Mouse (Mus musculus): ENCODE results near the gene Ahnak.
"Not testable (repeated sequence)": the region's sequence is repeated elsewhere in the genome, so short reads cannot be mapped to it uniquely, and the experiment has no call there.

The Ahnak gene

DNA sequence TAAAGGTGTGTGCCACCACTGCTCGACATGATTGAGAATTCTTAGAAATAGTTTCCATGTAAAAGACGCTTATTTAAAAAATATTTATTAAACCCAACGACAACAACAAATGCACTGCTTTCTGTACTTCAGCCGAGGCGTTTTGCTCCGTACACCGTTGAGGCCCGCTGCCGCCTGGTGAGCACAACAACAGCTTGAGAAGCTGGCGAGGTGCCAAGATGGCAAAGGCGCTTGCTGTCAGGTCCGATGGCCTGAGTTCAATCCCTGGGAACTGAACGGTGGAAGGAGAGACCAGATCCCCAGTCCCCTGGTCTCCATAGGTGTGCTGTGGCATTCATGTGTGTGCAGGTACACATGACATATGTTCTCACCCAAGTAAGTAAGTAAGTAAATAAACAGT lies 108.4 kb downstream of the Ahnak start:
- no peak for DNase-seq (ENCODE audit: low read depth)

DNA sequence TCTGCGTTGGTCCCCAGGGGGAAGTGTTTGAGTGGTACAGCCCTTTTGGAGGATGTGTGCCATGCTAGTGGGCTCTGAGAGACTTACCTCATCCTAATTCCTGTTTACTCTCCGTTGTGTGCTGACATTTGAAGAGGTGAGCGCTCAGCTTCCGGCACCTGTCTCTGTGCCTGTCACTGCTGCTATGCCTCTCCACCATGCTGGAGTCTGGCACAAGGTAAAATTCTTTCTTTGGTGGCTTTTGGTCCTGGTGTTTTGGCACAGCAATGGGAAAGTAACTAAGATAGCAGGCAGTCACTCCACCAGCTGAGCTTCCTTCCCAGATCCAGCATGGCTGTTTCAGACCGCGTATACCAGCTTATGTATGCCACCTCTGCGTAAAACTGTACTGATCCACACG lies 110.7 kb downstream of the Ahnak start:
- DNase-seq (ENCODE audit: low read depth) = no peak

DNA sequence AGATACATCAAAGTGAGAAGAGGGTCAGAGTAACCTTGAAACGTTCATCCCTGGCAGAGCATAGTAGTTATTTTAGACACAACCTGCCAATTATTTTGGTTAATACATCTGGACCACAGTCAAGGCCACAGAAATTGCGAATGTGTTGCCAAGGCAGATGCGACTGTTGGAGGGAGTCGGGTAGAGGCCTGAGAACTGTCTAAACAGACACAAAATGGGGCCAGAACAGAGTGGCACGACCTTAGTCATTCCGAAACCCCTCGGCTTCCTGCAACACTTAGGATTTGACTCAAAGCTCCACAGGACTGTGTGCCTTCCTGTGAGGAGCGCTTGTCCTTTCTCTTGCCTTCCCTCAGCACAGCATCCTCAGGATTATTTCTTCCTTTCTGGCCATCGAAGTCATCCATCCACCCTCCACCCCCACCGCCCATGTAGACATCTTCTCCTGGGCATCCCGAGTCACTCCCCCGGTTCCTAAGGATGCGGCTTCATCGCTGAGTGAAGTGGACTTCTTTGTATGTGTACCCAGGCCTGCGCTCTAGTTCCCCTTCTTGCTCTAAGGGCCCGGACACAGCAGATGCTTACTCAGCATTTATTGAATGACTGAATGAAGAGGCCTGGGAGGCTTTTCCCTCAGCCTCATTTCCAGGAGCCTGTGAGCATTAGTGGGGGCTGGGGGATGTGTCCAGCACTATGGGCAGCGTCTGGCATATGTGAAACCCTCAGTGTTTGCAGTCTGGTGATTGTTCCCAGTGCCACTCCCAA lies 111.4 kb downstream of the Ahnak start:
- no peak for DNase-seq (ENCODE audit: low read depth)

DNA sequence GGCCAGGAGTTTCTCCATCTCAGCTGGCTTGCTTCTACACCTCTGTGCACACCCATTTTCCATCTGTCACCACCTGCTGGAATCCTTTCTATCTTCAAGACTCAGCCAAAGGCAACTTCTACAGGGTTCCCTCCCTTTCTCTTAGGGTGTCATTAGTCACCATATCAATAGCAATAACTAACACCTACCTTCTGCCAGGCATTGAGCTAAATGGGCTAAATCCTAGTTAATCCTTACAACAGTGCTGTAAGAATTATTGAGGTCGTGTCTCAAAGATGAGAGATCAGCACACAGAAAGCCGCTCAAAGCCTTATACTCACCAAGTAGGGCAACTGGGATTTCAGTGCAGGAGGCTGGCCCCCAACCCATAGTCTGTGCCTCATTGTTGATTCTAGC lies 112.0 kb downstream of the Ahnak start:
- no peak for DNase-seq (ENCODE audit: low read depth)

DNA sequence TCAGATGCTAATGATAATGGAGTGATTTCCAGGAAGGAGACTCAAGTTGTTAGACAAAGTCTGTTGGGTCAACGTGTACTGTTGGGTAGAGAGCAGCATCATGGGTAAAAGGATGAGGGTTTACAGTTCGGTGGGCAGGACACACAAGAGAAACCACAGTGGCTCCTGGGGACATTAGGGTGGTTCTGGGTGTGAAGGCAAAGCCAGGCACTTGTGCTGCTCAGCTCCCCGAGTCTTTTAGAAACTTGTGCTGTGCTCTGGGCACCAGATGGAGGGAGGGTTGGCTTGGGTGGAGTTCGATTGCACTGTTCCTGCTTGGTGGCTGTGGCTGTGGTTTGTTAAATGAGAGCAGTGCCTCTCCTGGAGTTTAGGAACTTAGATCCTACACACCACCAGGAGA lies 114.9 kb downstream of the Ahnak start:
- no peak for DNase-seq (ENCODE audit: low read depth)

DNA sequence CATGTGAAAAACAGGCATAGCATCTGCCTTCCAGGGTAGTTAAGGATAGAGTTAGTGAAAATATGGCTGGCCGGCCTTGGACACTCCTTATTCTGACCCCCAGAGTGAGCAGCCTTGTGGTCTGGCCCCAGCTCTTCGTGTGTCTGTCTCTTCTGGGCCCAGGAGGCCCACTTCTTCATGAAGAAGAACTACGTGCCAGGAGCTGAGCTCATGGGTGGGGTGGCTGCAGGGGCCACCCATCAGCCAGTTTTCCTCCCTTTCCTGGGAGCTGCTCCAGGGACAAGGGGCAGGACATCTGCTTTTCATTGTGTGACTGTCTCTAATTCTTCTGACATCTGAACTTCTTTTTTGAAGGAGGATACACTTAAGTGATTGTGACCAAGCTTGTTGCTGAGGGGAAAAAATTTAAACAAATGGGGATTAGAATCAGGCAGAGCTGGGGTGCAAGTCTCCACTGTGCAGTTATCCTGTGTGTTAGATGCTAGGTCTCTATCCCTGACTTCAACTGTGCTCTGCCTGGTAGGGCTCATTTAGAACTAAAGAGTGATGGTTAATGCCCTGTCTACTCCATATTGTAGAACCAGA lies 116.1 kb downstream of the Ahnak start:
- no peak for DNase-seq (ENCODE audit: low read depth)

DNA sequence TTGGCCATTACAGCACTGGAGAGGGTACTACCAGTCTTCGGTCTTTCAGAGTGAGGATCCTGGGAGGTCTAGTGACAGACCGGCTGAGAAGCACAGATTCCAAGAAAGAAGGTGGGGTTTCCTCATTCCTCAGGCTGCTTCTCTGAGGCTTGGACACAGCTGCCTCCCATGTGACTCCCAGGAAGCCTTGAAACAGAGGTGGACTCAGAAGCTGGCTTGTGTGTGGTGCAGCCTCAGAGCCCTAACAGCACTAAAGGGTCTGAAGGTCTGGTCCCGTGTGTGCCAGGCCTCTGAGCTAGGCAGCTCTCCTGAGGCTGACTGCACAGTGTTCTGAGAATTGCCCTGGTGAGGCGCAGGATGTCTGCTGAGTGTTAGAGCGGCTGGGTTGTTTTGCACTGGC lies 117.0 kb downstream of the Ahnak start:
- no peak for DNase-seq (ENCODE audit: low read depth)

DNA sequence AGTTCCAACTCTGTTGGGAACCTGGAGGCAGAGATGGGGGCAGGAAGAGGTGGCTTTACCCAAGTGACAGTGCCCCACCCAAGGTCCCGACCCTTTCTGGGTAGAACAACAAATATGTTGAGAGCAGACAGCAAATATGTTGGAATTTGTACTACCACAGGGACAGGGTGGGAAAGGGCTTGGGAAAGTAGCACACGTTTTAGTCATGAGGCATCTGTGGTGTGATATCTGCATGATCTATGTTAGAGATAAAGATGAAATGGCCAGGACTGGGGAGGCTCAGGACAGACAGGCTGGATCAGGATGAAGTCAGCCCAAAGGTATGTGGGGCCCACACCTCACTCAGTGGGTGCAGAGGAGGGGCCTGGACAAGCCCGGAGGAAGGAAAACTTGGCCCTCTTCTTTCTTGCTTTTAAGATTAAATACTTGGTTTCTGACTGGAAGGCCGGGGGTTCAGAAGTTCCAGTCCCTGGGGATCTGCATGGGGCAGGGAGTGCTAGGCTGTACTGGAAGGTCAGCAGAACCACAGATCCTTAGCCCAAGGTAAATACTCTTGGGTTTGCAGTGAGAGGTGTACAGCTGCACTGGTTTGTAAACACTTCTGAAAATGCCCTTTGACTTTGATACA lies 117.8 kb downstream of the Ahnak start:
- DNase-seq (ENCODE audit: low read depth) = no peak

DNA sequence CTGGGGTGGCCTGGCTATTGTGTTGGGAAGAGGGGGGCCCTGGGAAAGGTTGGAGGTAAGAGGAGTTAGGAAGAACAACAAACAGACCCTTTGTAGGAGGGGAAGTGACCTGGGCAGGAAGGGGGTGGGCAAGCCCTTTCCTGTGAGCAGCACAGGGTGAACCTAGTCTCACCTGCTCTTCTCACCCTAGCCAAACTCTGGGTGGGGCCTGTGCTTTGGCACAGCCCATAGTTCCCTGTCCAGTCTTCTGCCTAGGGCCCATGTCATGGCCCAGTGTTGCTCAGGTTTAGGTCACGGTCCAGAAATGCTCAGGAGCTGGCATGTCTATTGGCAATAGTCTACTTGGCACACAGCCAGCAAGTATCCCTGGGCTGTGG lies 118.3 kb downstream of the Ahnak start:
- no peak for DNase-seq (ENCODE audit: low read depth)

DNA sequence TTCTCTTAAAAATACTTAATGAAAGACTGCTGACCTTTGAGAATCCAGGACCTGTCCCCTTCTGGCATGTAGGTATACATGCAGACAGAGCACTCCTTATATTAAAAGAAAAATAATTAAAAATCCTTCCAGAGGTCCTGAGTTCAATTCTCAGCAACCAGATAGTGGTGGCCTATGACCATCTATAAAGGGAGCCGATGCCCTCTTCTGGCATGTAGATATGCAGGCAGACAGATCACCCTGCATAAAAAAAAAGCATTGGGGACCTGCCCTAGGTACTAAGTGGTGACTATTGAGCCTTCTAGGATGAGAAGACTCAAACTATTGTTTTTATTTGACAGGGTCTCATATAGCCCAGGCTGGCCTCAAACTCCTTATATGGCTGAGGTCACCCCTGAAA lies 119.5 kb downstream of the Ahnak start:
- peak; percentile 50 for DNase-seq (ENCODE audit: low read depth)

DNA sequence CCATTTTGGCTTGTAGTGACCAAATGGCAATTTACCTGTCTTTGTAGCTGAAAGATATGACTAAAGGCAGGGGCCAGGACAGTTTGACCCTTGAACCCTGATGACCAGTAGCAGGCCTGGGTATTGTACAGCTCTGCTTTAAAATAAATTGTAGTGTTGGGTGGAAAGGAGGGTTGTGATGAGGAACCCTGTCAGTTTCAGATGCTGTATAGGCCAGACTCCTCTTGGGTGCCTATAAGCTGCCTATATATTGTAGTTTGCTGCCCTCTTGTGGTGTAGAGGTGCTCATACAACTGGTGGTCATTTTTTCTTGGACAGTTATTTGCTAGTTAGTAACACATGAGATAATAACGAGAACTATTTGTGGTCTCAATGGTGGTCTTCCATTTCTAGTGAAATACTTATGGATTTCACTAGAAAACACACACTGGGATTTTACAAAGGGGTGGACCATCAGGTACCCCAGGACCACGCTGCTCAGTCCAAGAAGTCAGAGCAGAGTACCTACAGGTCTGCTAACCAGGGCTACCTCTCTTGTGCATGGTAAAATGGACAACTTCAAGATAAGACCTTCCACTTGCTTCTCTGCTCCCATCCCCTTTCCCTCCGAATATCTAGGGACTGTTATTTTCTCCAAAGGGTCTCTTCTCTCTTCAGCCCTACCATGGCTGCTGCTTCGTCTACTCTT lies 121.2 kb downstream of the Ahnak start:
- peak; percentile 87 for DNase-seq (ENCODE audit: low read depth)

DNA sequence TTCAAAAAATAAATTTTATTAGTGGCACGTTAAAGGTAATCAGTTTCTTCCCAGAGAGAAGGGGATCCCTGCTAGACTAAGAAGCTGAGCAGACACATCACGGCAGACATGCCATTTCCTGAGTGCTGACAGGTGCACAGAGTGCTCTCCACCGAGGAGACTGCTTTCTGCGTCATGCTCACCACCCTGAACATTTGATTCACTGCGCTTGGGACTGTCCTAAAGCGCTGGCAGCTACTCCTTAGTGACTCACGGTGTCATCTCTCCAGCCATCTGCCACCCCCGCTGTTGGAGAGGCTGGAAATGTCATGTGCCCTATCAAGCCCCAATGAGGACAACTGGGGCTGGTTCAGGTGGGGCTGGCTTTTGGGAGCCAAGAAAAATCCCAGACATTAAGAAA lies 123.0 kb downstream of the Ahnak start:
- no peak for DNase-seq (ENCODE audit: low read depth)

DNA sequence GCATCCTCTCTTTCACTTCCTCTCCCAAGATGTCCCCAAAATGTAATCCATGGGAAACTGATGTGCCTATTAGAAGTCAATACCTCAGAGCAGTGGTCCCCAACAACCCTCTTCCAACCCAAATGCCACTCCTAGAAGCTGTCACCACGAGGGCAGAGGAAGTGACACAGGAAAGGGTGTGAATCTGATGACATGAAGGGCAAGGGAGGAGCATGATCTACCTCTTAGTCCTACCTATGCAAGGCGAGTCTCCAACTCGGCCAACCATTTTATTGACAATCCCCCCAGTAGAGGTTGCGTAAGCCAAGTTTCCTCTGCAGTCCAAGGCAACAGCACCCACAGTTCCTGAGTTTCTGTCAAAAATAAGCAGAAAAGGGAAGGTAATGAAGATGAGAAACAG lies 127.2 kb downstream of the Ahnak start:
- DNase-seq (ENCODE audit: low read depth) = peak; percentile 29

DNA sequence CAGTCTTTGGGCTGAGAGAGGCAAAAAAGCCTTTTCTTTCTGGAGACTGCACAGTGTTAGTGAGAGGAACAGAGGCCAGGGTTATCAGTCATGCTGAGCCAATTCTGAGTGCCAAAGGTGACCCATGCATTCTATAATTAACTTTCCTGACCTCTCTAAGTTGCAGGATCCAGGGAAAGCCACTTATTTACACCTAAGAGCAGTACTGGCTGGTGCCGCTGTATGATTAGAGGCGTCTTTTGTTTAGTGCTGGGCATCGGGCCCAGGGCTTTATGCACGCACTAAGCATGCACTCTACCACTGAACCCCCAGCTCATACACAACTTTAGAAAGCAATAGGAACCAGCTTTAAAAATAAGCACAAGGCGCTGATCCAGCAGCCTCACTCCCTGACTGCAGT lies 128.2 kb downstream of the Ahnak start:
- no peak for DNase-seq (ENCODE audit: low read depth)

DNA sequence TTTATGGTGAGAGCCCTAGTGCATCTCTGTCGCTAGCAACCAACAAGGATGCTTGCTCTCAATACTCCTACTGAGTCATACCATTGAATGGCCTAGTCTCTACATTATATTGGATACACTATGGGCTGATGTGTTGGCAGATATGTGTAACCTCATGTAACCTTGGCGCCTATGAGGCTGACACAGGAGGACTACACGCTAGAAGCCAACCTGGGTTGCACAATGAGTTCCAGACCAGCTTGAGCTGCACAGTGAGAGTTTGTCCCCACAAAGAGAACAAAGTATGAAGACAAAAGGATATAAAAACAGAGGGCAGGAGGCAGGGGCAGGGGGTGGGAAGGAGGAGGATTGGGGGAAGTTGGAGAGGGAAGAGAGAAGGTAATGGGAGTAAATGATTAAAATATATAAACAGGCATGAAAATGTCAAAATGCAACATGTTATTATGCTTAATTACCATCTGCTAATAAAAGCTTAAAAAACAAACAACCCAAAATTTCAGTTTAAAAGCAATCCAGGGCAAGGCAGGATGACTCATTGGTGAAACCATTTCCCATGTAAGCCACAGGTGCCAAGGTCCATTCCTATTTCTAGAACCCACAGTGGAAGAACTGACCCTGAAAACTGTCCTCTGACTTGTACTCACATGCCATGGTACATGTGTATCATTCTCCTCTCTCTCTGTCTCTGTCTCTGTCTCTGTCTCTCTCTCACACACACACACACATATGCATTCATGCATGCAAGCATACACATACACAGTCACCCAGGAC lies 130.8 kb downstream of the Ahnak start:
- peak; percentile 83 for DNase-seq (ENCODE audit: low read depth)

DNA sequence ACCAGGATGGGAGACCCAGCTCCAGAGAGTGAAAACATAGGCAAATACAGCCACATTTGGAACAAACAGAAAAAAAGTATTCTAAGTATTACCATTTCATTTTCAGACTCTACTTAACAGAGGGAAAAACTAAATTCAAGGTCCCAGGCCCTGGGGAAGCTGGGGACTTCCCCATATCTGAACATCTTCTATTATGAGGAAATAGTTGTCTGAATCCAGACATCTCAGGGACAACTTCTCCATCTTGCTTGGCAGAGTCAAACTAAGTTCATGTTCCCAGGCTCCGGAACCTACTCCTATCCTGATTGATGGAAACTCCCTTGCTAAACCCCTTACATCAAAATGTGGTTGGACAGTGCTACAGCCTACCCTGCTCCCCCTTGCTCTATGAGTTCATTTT lies 133.3 kb downstream of the Ahnak start:
- DNase-seq (ENCODE audit: low read depth) = no peak

DNA sequence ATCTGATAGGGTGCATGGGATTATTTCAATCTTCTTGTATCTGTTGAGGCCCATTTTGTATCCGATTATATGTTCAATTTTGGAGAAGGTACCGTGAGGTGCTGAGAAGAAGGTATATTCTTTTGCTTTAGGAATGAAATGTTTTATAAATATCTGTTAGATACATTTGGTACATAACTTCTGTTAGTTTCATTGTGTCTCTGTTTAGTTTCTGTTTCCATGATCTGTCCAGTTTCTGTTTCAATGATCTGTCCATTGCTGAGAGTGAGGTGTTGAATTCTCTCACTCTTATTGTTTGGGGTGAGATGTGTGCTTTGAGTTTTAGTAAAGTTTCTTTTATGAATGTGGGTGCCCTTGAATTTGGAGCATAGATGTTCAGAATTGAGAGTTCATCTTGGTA lies 134.9 kb downstream of the Ahnak start:
- DNase-seq (ENCODE audit: low read depth) = not testable (repeated sequence)

Data from 416B (cell line).